Mouse (Mus musculus) cerebellum, adult 2 months (tissue): ENCODE measurements around the gene Mboat7. TPM values are rescaled to one million over a fixed set of nuclear protein-coding genes. Genes with fewer than 3 reads are reported as not detected.
A peak's percentile ranks its signal among the peaks of the same experiment; 100 is the strongest.

Experiments
- DNase-seq, 2 experiments: peaks; one replicate each; pipeline ENCODE4 v3.0.0; 2021
- H3K27ac ChIP-seq: fragments of 200-500 bp; 2 replicates; pipeline ENCODE4 v1.5.1; 2012; ENCODE audit warnings: low read length, control low read depth, inconsistent platforms; ENCODE audit not compliant: insufficient read depth
- H3K27me3 ChIP-seq: fragments of 200-500 bp; 2 replicates; pipeline ENCODE4 v1.6.1; 2012; ENCODE audit warnings: inconsistent platforms, mild to moderate bottlenecking, low read length, moderate library complexity; ENCODE audit not compliant: control insufficient read depth, insufficient read depth
- H3K4me1 ChIP-seq: fragments of 200-500 bp; 2 replicates; pipeline ENCODE4 v1.6.1; 2011; ENCODE audit warnings: low read length; ENCODE audit not compliant: control insufficient read depth, insufficient read depth
- H3K4me3 ChIP-seq: fragments of 200-500 bp; replicated peaks from 2 replicates; pipeline ENCODE3; 2011; ENCODE audit warnings: mild to moderate bottlenecking, low read depth, low read length, control low read depth; ENCODE audit not compliant: insufficient read depth
- CTCF ChIP-seq: fragments of 200-500 bp; IDR thresholded peaks from 2 replicates; pipeline ENCODE4 v1.5.1; 2011; ENCODE audit warnings: low read depth, mild to moderate bottlenecking, control low read depth, low read length, moderate library complexity, borderline replicate concordance; ENCODE audit not compliant: insufficient read depth
- POLR2A ChIP-seq: fragments of 200-500 bp; IDR thresholded peaks from 2 replicates; pipeline ENCODE4 v1.6.1; 2011; ENCODE audit warnings: low read length, control low read depth, borderline replicate concordance; ENCODE audit not compliant: insufficient read depth
- WGBS: fragments of 180-500 bp; shearing (Covaris S2); methylation state at CpG from one replicate; pipeline ENCODE4 v1.1.7; 2018; 5-methylcytosine and 5-hydroxymethylcytosine counted together
- polyA plus RNA-seq: library from polyadenylated mRNA; depleted of rRNA; stranded (reverse); fragments of >200 nt; gene quantifications from 2 replicates; pipeline ENCODE4 v1.2.3, GENCODE M21; 2012; rRNA removed

Gene Mboat7
- polyA plus RNA-seq, 1 experiment, result 115 TPM

GRCm38 (mm10) chr7:3643843-3644242 lies 49.5 kb downstream of the Mboat7 start:
- Histone ChIP-seq H3K4me3 (peak overlapping the region; percentile 45), H3K27ac (no peak overlapping the region), H3K27me3 (no peaks in the 10 kb centered on the region), H3K4me1 (peaks cover 10% of the 10 kb centered on the region; the same call in 1 of the 2 replicates)
- no peak for TF ChIP-seq CTCF
- no peak for TF ChIP-seq POLR2A
- WGBS, result 15% methylated on average over 9 of the region's 9 CpGs
- DNase-seq, result no peak

- no peak for DNase-seq
- WGBS, result 71% methylated on average over 5 of the region's 5 CpGs
- Histone ChIP-seq H3K27ac (no peak overlapping the region), H3K4me1 (peaks cover 10% of the 10 kb centered on the region; the same call in 1 of the 2 replicates), H3K4me3 (no peak overlapping the region), H3K27me3 (no peaks in the 10 kb centered on the region)
- no peak for TF ChIP-seq CTCF
- no peak for TF ChIP-seq POLR2A
These were observed 49.9 kb downstream of the Mboat7 start for GRCm38 (mm10) chr7:3643412-3643811.

- H3K4me1 ChIP-seq, result peaks cover 5% of the 10 kb centered on the region
- no peak overlapping the region for H3K27ac ChIP-seq
- H3K27me3 ChIP-seq, result no peaks in the 10 kb centered on the region
- no peak for TF ChIP-seq POLR2A
- TF ChIP-seq CTCF, result no peak
- DNase-seq, result no peak
- peak overlapping the region; percentile 99 for H3K4me3 ChIP-seq
- 48% methylated on average over 3 of the region's 3 CpGs for WGBS
These were observed 62.9 kb downstream of the Mboat7 start for GRCm38 (mm10) chr7:3630478-3630815.

- H3K27ac ChIP-seq, result peak within 1 kb of the TSS; percentile 74
- no peaks in the 10 kb centered on the region for H3K27me3 ChIP-seq
- under 1% methylated on average over 47 of the region's 47 CpGs for WGBS
- H3K4me1 ChIP-seq, result peaks cover 5% of the 10 kb centered on the region
- H3K4me3 ChIP-seq, result peak within 1 kb of the TSS; percentile 99
- TF ChIP-seq POLR2A, result no peak
- no peak for TF ChIP-seq CTCF
- DNase-seq, result peak; percentile 96 to 98
These were observed 63.5 kb downstream of the Mboat7 start, which contains the start of the genes Tfpt and Prpf31 for GRCm38 (mm10) chr7:3629543-3630477. Tfpt (minus strand) TSS chr7:3629929. Prpf31 (plus strand) TSS chr7:3629985.

GRCm38 (mm10) chr7:3629030-3629429 lies 64.3 kb downstream of the Mboat7 start:
- WGBS, result 36% methylated on average over 4 of the region's 4 CpGs
- H3K4me3 ChIP-seq, result peak overlapping the region; percentile 99
- TF ChIP-seq CTCF (no peak), POLR2A (no peak)
- H3K27me3 ChIP-seq, result no peaks in the 10 kb centered on the region
- DNase-seq, result peak; percentile 23 to 27
- H3K27ac ChIP-seq, result 0 out of 2 replicates have a peak overlapping the region, but pooled peaks have one; percentile 5
- H3K4me1 ChIP-seq, result peaks cover 5% of the 10 kb centered on the region

Other genes with a start within 250 kb of the Mboat7 start
- 0.49 and 0.84 TPM in 2 replicates for gene Tarm1, start 190.9 kb downstream of the Mboat7 start, polyA plus RNA-seq
- 2.6 and 2.7 TPM in 2 replicates for gene Oscar, start 77.4 kb downstream of the Mboat7 start, polyA plus RNA-seq
- gene Ndufa3, start 76.2 kb downstream of the Mboat7 start, polyA plus RNA-seq, result 426 and 441 TPM in 2 replicates
- gene Tfpt, start 63.6 kb downstream of the Mboat7 start, polyA plus RNA-seq, result 33.2 and 34.5 TPM in 2 replicates
- gene Prpf31, start 63.5 kb downstream of the Mboat7 start, polyA plus RNA-seq, result 70.9 and 79.1 TPM in 2 replicates
- gene Cnot3, start 48.3 kb downstream of the Mboat7 start, polyA plus RNA-seq, result 60.9 and 61.1 TPM in 2 replicates
- gene Leng1, start 27.7 kb downstream of the Mboat7 start, polyA plus RNA-seq, result 12.0 and 12.9 TPM in 2 replicates
- gene Tmc4, start 16.0 kb downstream of the Mboat7 start, polyA plus RNA-seq, result 10.8 and 11.7 TPM in 2 replicates
- gene Tsen34, start 660 bp downstream of the Mboat7 start, polyA plus RNA-seq, result 112 and 115 TPM in 2 replicates
- 866 and 1,027 TPM in 2 replicates for gene Rps9, start 10.5 kb upstream of the Mboat7 start, polyA plus RNA-seq
- 0.27 and 0.31 TPM in 2 replicates for gene Pirb, start 26.9 kb upstream of the Mboat7 start, polyA plus RNA-seq
- not detected in 2 replicates for gene Gm15448, start 132.2 kb upstream of the Mboat7 start, polyA plus RNA-seq
- 0.03 TPM in 1 of 2 replicates, not detected in the other for gene Pira2, start 151.5 kb upstream of the Mboat7 start, polyA plus RNA-seq
- gene Gm14548, start 204.6 kb upstream of the Mboat7 start, polyA plus RNA-seq, result not detected in 2 replicates
- not detected in 2 replicates for gene Lilra6, start 222.0 kb upstream of the Mboat7 start, polyA plus RNA-seq